25 mouse cellular contexts compared by ENCODE assay signal in genomic region chr9:62970345-62970744, GRCm38 (mm10). TPM values are rescaled to one million over a fixed set of nuclear protein-coding genes. Genes with fewer than 3 reads are reported as not detected.
DNase-seq lines count a peak whose midpoint lies in the region; ATAC-seq and TF ChIP-seq lines count a peak whose summit lies in the region.
"Had no signal": no experiment of that assay in that cellular context is flagged by ENCODE, and none has a peak within 500 bp of the region (broad histone marks: within the 10 kb centered on the region; RNA-seq: fewer than 3 reads in every experiment).

No protein-coding gene starts in this region.

- intact Hi-C loops in gastrocnemius, adult 2 months (cut with DNase I), result loop anchor here (5.0 kb wide), 1 partner anchor 123 kb away; no protein-coding TSS in a partner anchor
- intact Hi-C loops in gastrocnemius, postnatal 14 days (cut with DNase I; ENCODE audit: low total_unique reads), result loop anchor here (10.0 kb wide), 1 partner anchor 126 kb away; no protein-coding TSS in a partner anchor
- intact Hi-C loops in heart, postnatal 14 days (cut with DNase I), result no loop called here

- ATAC-seq in heart, postnatal 0 days (ENCODE audit: insufficient read depth, low read depth), result no peak
- ATAC-seq in granulocyte monocyte progenitor cell, adult 5-6 weeks (replicated peaks; ENCODE audit: poor library complexity, severe bottlenecking), result 0 out of 2 replicates have a peak, but pooled peaks have one; percentile 31
- ATAC-seq in forebrain, embryonic 12.5 days (ENCODE audit: low FRiP score), result no peak
- ATAC-seq: activated CD4-positive, CD25-positive, alpha-beta regulatory T cell, adult 4 months; forebrain, embryonic 13.5 days; forebrain, embryonic 16.5 days; Patski had no signal

- no peak overlapping the region for H3K4me3 ChIP-seq in gastrocnemius, adult 2 months
- no peak overlapping the region for H3K4me3 ChIP-seq in heart, postnatal 0 days (ENCODE audit: low read depth, low read length)
- H3K4me3 ChIP-seq in forebrain, embryonic 12.5 days (replicated peaks), result no peak overlapping the region
- H3K4me3 ChIP-seq: embryonic facial prominence, embryonic 13.5 days; embryonic facial prominence, embryonic 15.5 days; erythroblast, embryonic 14.5 days; forebrain, embryonic 10.5 days; forebrain, embryonic 13.5 days had no signal

- DNase-seq in gastrocnemius, adult 2 months, result no peak
- DNase-seq in gastrocnemius, postnatal 14 days, result no peak
- peak; percentile 42 for DNase-seq in heart, postnatal 0 days (ENCODE audit: low spot score)
- no peak for DNase-seq in heart, postnatal 14 days
- no peak for DNase-seq in cerebellum, adult 11 months
- DNase-seq: adrenal gland, adult 8-10 months; adrenal gland, postnatal 14 days; adrenal gland, postnatal 36 days; cerebellum, adult 18-20 months; cerebellum, adult 8-10 months; cerebellum, adult 9-11 months; cerebellum, postnatal 14 days; cerebellum, postnatal 36 days; embryo, embryonic 11 days had no signal

- no peak for TF ChIP-seq CTCF in gastrocnemius, adult 2 months (IDR thresholded peaks at IDR 0.05)
- TF ChIP-seq CTCF in heart, postnatal 0 days (IDR thresholded peaks at IDR 0.05; ENCODE audit: low read depth), result no peak

- H3K9me3 ChIP-seq in heart, postnatal 0 days (replicated peaks; ENCODE audit: control insufficient read depth, low read length), result no peaks in the 10 kb centered on the region
- H3K9me3 ChIP-seq in forebrain, embryonic 12.5 days, result no peaks in the 10 kb centered on the region
- H3K9me3 ChIP-seq: embryonic facial prominence, embryonic 13.5 days; embryonic facial prominence, embryonic 15.5 days; forebrain, embryonic 10.5 days; forebrain, embryonic 13.5 days; G1E had no signal

- peaks cover 15% of the 10 kb centered on the region for H3K4me1 ChIP-seq in heart, postnatal 0 days (ENCODE audit: control insufficient read depth, insufficient read depth)
- peaks cover 4% of the 10 kb centered on the region; the same call in 1 of the 2 replicates for H3K4me1 ChIP-seq in forebrain, embryonic 12.5 days

- no peak overlapping the region for H3K4me2 ChIP-seq in heart, postnatal 0 days (ENCODE audit: low read depth, low read length)
- no peak overlapping the region for H3K4me2 ChIP-seq in forebrain, embryonic 12.5 days
- H3K4me2 ChIP-seq: embryonic facial prominence, embryonic 13.5 days; embryonic facial prominence, embryonic 15.5 days; forebrain, embryonic 13.5 days had no signal

- TF ChIP-seq EP300 in heart, postnatal 0 days (IDR thresholded peaks at IDR 0.05; ENCODE audit: low read depth), result no peak

- H3K27me3 ChIP-seq in heart, postnatal 0 days (ENCODE audit: control insufficient read depth, insufficient read depth, low read length), result no peaks in the 10 kb centered on the region
- no peaks in the 10 kb centered on the region for H3K27me3 ChIP-seq in forebrain, embryonic 12.5 days
- H3K27me3 ChIP-seq: embryonic facial prominence, embryonic 13.5 days; embryonic facial prominence, embryonic 15.5 days; forebrain, embryonic 13.5 days; Patski had no signal

- peak overlapping the region; percentile 39; the same call in 1 of the 2 replicates for H3K27ac ChIP-seq in gastrocnemius, adult 2 months
- no peak overlapping the region; the same call in 1 of the 2 replicates for H3K27ac ChIP-seq in heart, postnatal 0 days (ENCODE audit: low read depth)
- no peak overlapping the region for H3K27ac ChIP-seq in forebrain, embryonic 12.5 days
- H3K27ac ChIP-seq: embryonic facial prominence, embryonic 13.5 days; embryonic facial prominence, embryonic 15.5 days; forebrain, embryonic 10.5 days; forebrain, embryonic 13.5 days had no signal

- H3K36me3 ChIP-seq in heart, postnatal 0 days (replicated peaks; ENCODE audit: control insufficient read depth, insufficient read depth, low read length), result no peaks in the 10 kb centered on the region
- H3K36me3 ChIP-seq in forebrain, embryonic 12.5 days (replicated peaks), result no peaks in the 10 kb centered on the region

- H3K9ac ChIP-seq in heart, postnatal 0 days (replicated peaks; ENCODE audit: low read depth, low read length), result no peak overlapping the region
- no peak overlapping the region for H3K9ac ChIP-seq in forebrain, embryonic 12.5 days
- H3K9ac ChIP-seq: embryonic facial prominence, embryonic 13.5 days; embryonic facial prominence, embryonic 15.5 days; forebrain, embryonic 13.5 days had no signal

RNA-seq across cellular contexts. Expression of gene Pias1, which starts 17.4 kb away (rescaled TPM):
- total RNA-seq in gastrocnemius, adult 2 months (2021), result 10 to 100 TPM; 19.6 to 20.4 TPM
- 10 to 100 TPM; 13.8 to 15.8 TPM for total RNA-seq in gastrocnemius, postnatal 14 days (2021)
- 13.2 and 20.5 TPM in 2 replicates for total RNA-seq in heart, postnatal 0 days (2014; rRNA removed; ENCODE audit: low replicate concordance)
- 25.1 and 26.5 TPM in 2 replicates for polyA plus RNA-seq in heart, postnatal 0 days (2015; fragmentation: Nextera tagmentation; extraction: Ambion mirVana)
- 10 to 100 TPM; 24.6 to 26.2 TPM for total RNA-seq in heart, postnatal 14 days (2021)
- 44.4 and 57.8 TPM in 2 replicates for total RNA-seq in granulocyte monocyte progenitor cell, adult 5-6 weeks (2014; fragmentation: Nextera tagmentation)
- total RNA-seq in granulocyte monocyte progenitor cell, adult 5-6 weeks (2017), result 19.0 and 38.3 TPM in 2 replicates
- polyA plus RNA-seq in forebrain, embryonic 12.5 days (2016; fragmentation: Nextera tagmentation; extraction: Ambion mirVana), result 63.2 and 67.9 TPM in 2 replicates
